Mouse (Mus musculus) heart, adult 2 months (tissue): ENCODE measurements around the gene Arrb1. TPM values are rescaled to one million over a fixed set of nuclear protein-coding genes. Genes with fewer than 3 reads are reported as not detected.
A peak's percentile ranks its signal among the peaks of the same experiment; 100 is the strongest.

Experiments
- DNase-seq, 2 experiments: peaks; one replicate each; pipeline ENCODE4 v3.0.0; 2021
- H3K27ac ChIP-seq: fragments of 200-600 bp; 2 replicates; pipeline ENCODE4 v1.8.1; 2022
- H3K27me3 ChIP-seq: fragments of 200-500 bp; 2 replicates; pipeline ENCODE4 v1.6.1; 2012; ENCODE audit warnings: mild to moderate bottlenecking, low read length, inconsistent platforms, mixed read lengths; ENCODE audit not compliant: control insufficient read depth, insufficient read depth
- H3K36me3 ChIP-seq: fragments of 200-500 bp; 2 replicates; pipeline ENCODE4 v1.6.1; 2012; ENCODE audit warnings: low read length, inconsistent platforms; ENCODE audit not compliant: control insufficient read depth, insufficient read depth
- H3K4me1 ChIP-seq: fragments of 200-500 bp; 2 replicates; pipeline ENCODE4 v1.6.1; 2011; ENCODE audit warnings: low read length; ENCODE audit not compliant: control insufficient read depth, insufficient read depth
- H3K4me3 ChIP-seq: fragments of 200-600 bp; 2 replicates; pipeline ENCODE4 v1.8.1; 2022
- H3K79me2 ChIP-seq: fragments of 200-500 bp; replicated peaks from 2 replicates; pipeline ENCODE4 v1.6.1; 2012; ENCODE audit warnings: mild to moderate bottlenecking, inconsistent platforms, low read length, moderate library complexity, mixed read lengths; ENCODE audit not compliant: control insufficient read depth, insufficient read depth
- H3K9ac ChIP-seq: fragments of 200-500 bp; 2 replicates; pipeline ENCODE4 v1.6.1; 2012; ENCODE audit warnings: low read depth, mild to moderate bottlenecking, control low read depth, inconsistent platforms, low read length, mixed read lengths
- CTCF ChIP-seq: fragments of 200-600 bp; IDR thresholded peaks from 2 replicates; pipeline ENCODE4 v1.8.1; 2022; ENCODE audit warnings: antibody characterized with exemption, mild to moderate bottlenecking, moderate library complexity
- EP300 ChIP-seq: fragments of 200-500 bp; IDR thresholded peaks from 2 replicates; pipeline ENCODE4 v1.6.1; 2011; ENCODE audit warnings: low read depth, low read length, control low read depth; ENCODE audit not compliant: insufficient read depth
- POLR2A ChIP-seq: fragments of 200-500 bp; IDR thresholded peaks from 2 replicates; pipeline ENCODE4 v1.6.1; 2011; ENCODE audit warnings: mild to moderate bottlenecking, low read depth, low read length, control low read depth; ENCODE audit not compliant: insufficient read depth
- WGBS: fragments of 180-500 bp; shearing (Covaris S2); methylation state at CpG from one replicate; pipeline ENCODE4 v1.1.7; 2018; 5-methylcytosine and 5-hydroxymethylcytosine counted together
- intact Hi-C: fragments of 180-260 bp; cut with DNase I; formaldehyde crosslinking; loops from one replicate; pipeline ENCODE4 v1.15.1; 2025
- polyA plus RNA-seq: library from polyadenylated mRNA; depleted of rRNA; stranded (reverse); fragments of >200 nt; gene quantifications from 2 replicates; pipeline ENCODE4 v1.2.3, GENCODE M21; 2012
- total RNA-seq, 2 experiments: library from RNA; stranded (reverse); gene quantifications; 2 replicates each; pipeline ENCODE4 v1.2.3; 2021

Gene Arrb1
- total and polyA plus RNA-seq, 3 experiments = 15.6 to 22.4 (median 16.1) TPM

DNA sequence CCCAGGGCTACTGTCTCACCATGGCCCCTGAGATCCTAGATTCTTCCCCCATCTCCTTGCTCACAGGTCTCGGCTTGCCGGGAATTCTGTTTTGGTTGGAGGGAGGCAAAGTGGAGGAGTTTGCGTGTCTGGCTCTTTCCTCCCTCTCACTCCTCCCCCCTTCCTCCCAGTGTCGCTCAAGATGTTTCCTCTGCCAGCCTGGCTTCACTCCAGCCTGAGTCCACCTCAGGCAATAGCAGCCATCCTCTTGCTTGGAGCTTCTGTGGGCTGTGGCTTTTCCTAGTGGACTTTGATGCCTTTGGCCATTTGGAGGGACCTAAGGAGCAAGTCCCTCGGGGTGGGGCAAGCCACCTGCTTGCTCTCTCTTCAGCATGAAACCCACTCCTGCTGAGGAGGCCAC lies 27.2 kb downstream of the Arrb1 start:
- no peaks in the 10 kb centered on the region for H3K36me3 ChIP-seq
- H3K27me3 ChIP-seq = no peaks in the 10 kb centered on the region
- DNase-seq = peak in 1 of 2 experiments; percentile 41
- H3K9ac ChIP-seq = no peak overlapping the region
- no peak overlapping the region for H3K27ac ChIP-seq
- intact Hi-C loops = no loop called here
- H3K79me2 ChIP-seq = no peaks in the 10 kb centered on the region
- H3K4me1 ChIP-seq = peaks cover 14% of the 10 kb centered on the region
- WGBS = 39% methylated on average over 5 of the region's 5 CpGs
- H3K4me3 ChIP-seq = no peak overlapping the region
- TF ChIP-seq POLR2A (no peak), CTCF (no peak), EP300 (no peak)

DNA sequence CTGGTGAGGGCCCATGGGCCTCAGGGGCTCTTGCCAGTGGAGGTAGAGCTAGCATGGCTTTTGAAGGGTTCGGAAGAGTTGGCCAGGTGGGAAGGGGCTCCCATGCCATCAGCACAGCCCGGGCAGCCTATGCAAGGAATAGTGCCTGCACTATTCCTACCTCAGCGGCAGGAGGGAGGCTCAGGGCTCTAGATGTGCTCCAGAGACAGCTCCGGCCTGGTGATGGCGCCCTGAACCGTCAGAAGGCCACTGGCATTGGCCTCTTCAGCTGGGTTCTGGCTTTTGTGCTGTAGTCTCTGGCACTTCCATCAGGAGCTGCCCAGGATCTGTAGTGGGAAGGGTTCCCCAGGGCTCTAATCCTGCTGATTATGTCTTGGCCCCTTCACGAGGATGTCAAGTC lies 28.0 kb downstream of the Arrb1 start:
- TF ChIP-seq EP300 = no peak
- no peak for TF ChIP-seq POLR2A
- no peak for TF ChIP-seq CTCF
- intact Hi-C loops = no loop called here
- no peak overlapping the region for H3K27ac ChIP-seq

DNA sequence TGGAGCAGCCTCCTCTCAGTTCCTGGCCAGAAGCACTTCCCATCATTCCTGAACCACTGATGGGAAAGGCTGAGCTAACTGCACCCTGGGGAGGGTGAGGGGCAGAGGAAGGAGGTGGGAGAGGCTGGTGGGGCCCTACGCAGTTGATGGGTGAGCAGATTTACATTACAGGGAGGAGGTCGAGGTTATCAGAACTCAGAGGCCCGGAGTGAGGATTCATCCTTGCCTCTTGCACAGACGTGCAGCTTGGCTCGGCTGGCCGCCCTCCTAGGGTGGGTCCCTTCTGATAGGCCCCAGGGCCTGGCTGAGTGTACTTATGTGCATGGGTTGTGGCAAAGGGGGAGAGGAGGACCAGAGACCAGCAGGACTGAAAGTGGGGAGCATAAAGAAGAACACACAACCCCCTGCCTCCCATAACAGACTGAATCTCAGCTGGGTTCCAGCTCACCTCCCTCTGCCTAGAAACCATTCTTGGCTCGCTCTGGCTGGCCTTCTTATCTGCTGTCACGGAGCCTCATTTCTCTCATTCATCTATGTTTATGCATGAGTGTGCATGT lies 30.1 kb downstream of the Arrb1 start:
- Histone ChIP-seq H3K9ac (no peak overlapping the region), H3K36me3 (no peaks in the 10 kb centered on the region), H3K4me1 (peaks cover 17% of the 10 kb centered on the region), H3K27me3 (no peaks in the 10 kb centered on the region), H3K79me2 (no peaks in the 10 kb centered on the region), H3K27ac (no peak overlapping the region), H3K4me3 (no peak overlapping the region)
- TF ChIP-seq POLR2A = no peak
- TF ChIP-seq EP300 = no peak
- no peak for TF ChIP-seq CTCF
- 34% methylated on average over 8 of the region's 8 CpGs for WGBS
- no peak for DNase-seq
- intact Hi-C loops = no loop called here

More for the DNA sequence above, 28.0 kb downstream of the Arrb1 start:
- H3K27me3 ChIP-seq = no peaks in the 10 kb centered on the region
- no peak for DNase-seq
- no peaks in the 10 kb centered on the region for H3K36me3 ChIP-seq
- peaks cover 14% of the 10 kb centered on the region for H3K4me1 ChIP-seq
- no peak overlapping the region for H3K9ac ChIP-seq
- WGBS = 77% methylated on average over 7 of the region's 7 CpGs
- no peaks in the 10 kb centered on the region for H3K79me2 ChIP-seq
- no peak overlapping the region for H3K4me3 ChIP-seq

DNA sequence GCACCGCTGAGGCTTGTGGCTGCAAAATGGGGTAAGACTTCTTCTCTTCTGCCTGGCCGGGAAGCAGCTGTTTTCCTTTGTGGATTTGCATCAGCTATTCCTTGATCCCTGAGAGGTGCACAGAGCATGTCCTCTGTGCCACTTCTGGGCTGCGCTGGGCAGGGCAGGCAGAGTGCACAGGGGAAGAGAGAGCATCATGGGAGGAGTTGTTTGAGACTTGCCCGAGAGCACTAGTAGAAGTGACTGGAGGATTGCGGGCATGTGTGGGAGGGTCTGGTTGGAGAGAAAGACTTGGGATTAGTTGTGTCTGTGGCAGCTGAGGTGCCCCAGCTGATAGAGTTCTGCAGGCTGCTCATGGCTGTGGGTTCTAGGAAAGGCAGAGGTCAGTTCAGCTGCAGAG lies 35.4 kb downstream of the Arrb1 start:
- Histone ChIP-seq H3K4me1 (peaks cover 7% of the 10 kb centered on the region), H3K4me3 (peak overlapping the region; percentile 18; the same call in 1 of the 2 replicates), H3K9ac (peak overlapping the region; percentile 23), H3K27ac (peak overlapping the region; percentile 8; the same call in 1 of the 2 replicates), H3K79me2 (no peaks in the 10 kb centered on the region), H3K36me3 (no peaks in the 10 kb centered on the region), H3K27me3 (no peaks in the 10 kb centered on the region)
- TF ChIP-seq EP300 = no peak
- no peak for TF ChIP-seq POLR2A
- TF ChIP-seq CTCF = no peak
- no peak for DNase-seq
- 45% methylated on average over 5 of the region's 5 CpGs for WGBS
- intact Hi-C loops = no loop called here

DNA sequence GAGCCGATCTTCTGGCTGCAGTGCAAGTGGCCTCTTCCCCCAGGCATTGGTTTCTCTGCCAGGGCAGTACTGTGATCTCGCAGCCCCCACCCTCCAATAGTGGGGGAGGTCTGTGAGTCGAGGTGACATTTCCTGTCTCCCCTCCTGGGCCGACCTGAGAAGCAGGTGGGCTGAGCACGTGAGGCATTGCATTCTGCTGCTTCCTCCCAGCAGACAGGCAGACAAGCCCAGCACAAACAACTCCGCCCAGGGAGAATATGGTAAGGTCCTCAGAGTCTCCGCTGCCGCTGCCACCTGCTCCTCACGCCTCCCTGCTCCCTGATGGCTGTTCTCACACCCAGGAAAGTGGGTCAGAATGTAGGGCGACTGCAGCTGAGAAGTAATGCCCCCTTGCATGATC lies 37.7 kb downstream of the Arrb1 start:
- DNase-seq = no peak
- Histone ChIP-seq H3K4me1 (peaks cover 7% of the 10 kb centered on the region), H3K36me3 (no peaks in the 10 kb centered on the region), H3K4me3 (no peak overlapping the region), H3K9ac (no peak overlapping the region), H3K27ac (no peak overlapping the region), H3K79me2 (no peaks in the 10 kb centered on the region), H3K27me3 (no peaks in the 10 kb centered on the region)
- intact Hi-C loops = no loop called here
- no peak for TF ChIP-seq POLR2A
- no peak for TF ChIP-seq EP300
- no peak for TF ChIP-seq CTCF
- 55% methylated on average over 10 of the region's 10 CpGs for WGBS

DNA sequence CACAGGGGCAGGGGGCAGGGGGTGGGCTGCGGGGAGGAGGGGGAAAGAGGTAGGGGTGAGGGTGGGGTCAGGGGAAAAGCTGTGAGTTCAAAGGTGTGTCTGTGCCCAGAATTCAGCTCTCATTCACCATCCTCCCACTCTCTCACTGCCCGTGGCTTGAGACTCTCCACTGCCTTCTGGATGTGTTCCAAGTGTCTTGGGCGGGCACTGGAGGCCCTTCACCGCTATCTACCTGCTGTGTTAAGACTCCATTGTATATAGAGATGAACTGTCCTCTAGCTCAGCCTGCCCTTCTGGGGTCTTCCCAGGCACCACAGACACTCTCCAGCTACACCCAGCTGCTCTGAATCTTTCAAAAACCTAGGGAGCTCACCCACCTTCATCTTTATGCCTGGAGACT lies 38.1 kb downstream of the Arrb1 start:
- H3K79me2 ChIP-seq = no peaks in the 10 kb centered on the region
- H3K4me1 ChIP-seq = peaks cover 7% of the 10 kb centered on the region
- 46% methylated on average over 4 of the region's 4 CpGs for WGBS
- intact Hi-C loops = no loop called here
- no peak overlapping the region for H3K9ac ChIP-seq
- DNase-seq = no peak
- no peaks in the 10 kb centered on the region for H3K27me3 ChIP-seq
- no peak for TF ChIP-seq CTCF
- no peak for TF ChIP-seq POLR2A
- no peak for TF ChIP-seq EP300
- H3K36me3 ChIP-seq = no peaks in the 10 kb centered on the region
- H3K27ac ChIP-seq = no peak overlapping the region
- no peak overlapping the region for H3K4me3 ChIP-seq
